Mouse (Mus musculus) liver, adult 2 months (tissue): ENCODE results near the gene Sik1. TPM values are rescaled to one million over a fixed set of nuclear protein-coding genes. Genes with fewer than 3 reads are reported as not detected.

Source experiments
- DNase-seq: peaks from one replicate; pipeline ENCODE4 v3.0.0-alpha.2; 2011; ENCODE audit warnings: low read depth, low spot score; ENCODE audit errors: extremely low read depth
- H3K27ac ChIP-seq: fragments of 200-500 bp; replicated peaks from 2 replicates; pipeline ENCODE4 v1.5.1; 2012; ENCODE audit warnings: low read depth, mild to moderate bottlenecking, control low read depth, inconsistent platforms, low read length; ENCODE audit not compliant: insufficient read depth
- H3K27me3 ChIP-seq: fragments of 200-500 bp; 2 replicates; pipeline ENCODE4 v1.6.1; 2012; ENCODE audit warnings: mild to moderate bottlenecking, moderate library complexity, low read length, inconsistent platforms; ENCODE audit not compliant: control insufficient read depth, insufficient read depth
- H3K36me3 ChIP-seq: fragments of 200-500 bp; 2 replicates; pipeline ENCODE4 v1.6.1; 2012; ENCODE audit warnings: low read length, inconsistent platforms; ENCODE audit not compliant: control insufficient read depth, insufficient read depth
- H3K4me1 ChIP-seq: fragments of 200-500 bp; 2 replicates; pipeline ENCODE4 v1.6.1; 2011; ENCODE audit warnings: low read length; ENCODE audit not compliant: control insufficient read depth, insufficient read depth
- H3K4me3 ChIP-seq: fragments of 200-500 bp; 2 replicates; pipeline ENCODE4 v1.5.1; 2011; ENCODE audit warnings: low read depth, mild to moderate bottlenecking, control low read depth, low read length, moderate library complexity; ENCODE audit not compliant: insufficient read depth
- H3K79me2 ChIP-seq: fragments of 200-500 bp; 2 replicates; pipeline ENCODE4 v1.6.1; 2012; ENCODE audit warnings: inconsistent platforms, mild to moderate bottlenecking, low read length, moderate library complexity; ENCODE audit not compliant: control insufficient read depth, insufficient read depth
- H3K9ac ChIP-seq: fragments of 200-500 bp; 2 replicates; pipeline ENCODE4 v1.6.1; 2012; ENCODE audit warnings: low read depth, mild to moderate bottlenecking, control low read depth, inconsistent platforms, low read length
- CTCF ChIP-seq: fragments of 200-500 bp; IDR thresholded peaks from 2 replicates; pipeline ENCODE4 v1.5.1; 2011; ENCODE audit warnings: low read depth, low read length, control low read depth
- POLR2A ChIP-seq: fragments of 200-500 bp; IDR thresholded peaks from 2 replicates; pipeline ENCODE4 v1.6.1; 2011; ENCODE audit warnings: low read length, control low read depth; ENCODE audit not compliant: insufficient read depth; ENCODE audit errors: extremely low read depth
- WGBS: fragments of 180-500 bp; shearing (Covaris S2); methylation state at CpG from one replicate; pipeline ENCODE4 v1.1.7; 2018; 5-methylcytosine and 5-hydroxymethylcytosine counted together
- polyA plus RNA-seq: library from polyadenylated mRNA; depleted of rRNA; stranded (reverse); fragments of >200 nt; gene quantifications from 2 replicates; pipeline ENCODE4 v1.2.3, GENCODE M21; 2012
- total RNA-seq: library from RNA; depleted of rRNA; stranded (reverse); fragments of >200 nt; gene quantifications from 2 replicates; pipeline ENCODE4 v1.2.3, GENCODE M21; 2014

Gene Sik1
- total and polyA plus RNA-seq, 2 experiments: 2.7 to 8.0 TPM

GRCm38 (mm10) chr17:31877650-31878141, 22.1 kb upstream of the Sik1 start:
- no peak for DNase-seq
- Histone ChIP-seq H3K27ac (no peak overlapping the region), H3K36me3 (no peaks in the 10 kb centered on the region), H3K27me3 (no peaks in the 10 kb centered on the region), H3K4me3 (no peak overlapping the region), H3K4me1 (peaks cover 12% of the 10 kb centered on the region), H3K79me2 (no peaks in the 10 kb centered on the region), H3K9ac (no peak overlapping the region)
- 83% methylated on average over 14 of the region's 14 CpGs for WGBS
- TF ChIP-seq CTCF (no peak), POLR2A (no peak)

- no peaks in the 10 kb centered on the region for H3K27me3 ChIP-seq
- no peak overlapping the region for H3K4me3 ChIP-seq
- no peaks in the 10 kb centered on the region for H3K36me3 ChIP-seq
- no peak overlapping the region for H3K27ac ChIP-seq
- peaks cover 15% of the 10 kb centered on the region for H3K4me1 ChIP-seq
- peak; percentile 41 for DNase-seq
- H3K79me2 ChIP-seq: no peaks in the 10 kb centered on the region
- TF ChIP-seq CTCF: no peak
- TF ChIP-seq POLR2A: no peak
- H3K9ac ChIP-seq: no peak overlapping the region
- whole genome bisulfite sequencing: 50% methylated on average over 4 of the region's 4 CpGs
Measured at GRCm38 (mm10) chr17:31877181-31877581, 21.6 kb upstream of the Sik1 start.

- no peak for TF ChIP-seq POLR2A
- TF ChIP-seq CTCF: no peak
- 38% methylated on average over 3 of the region's 3 CpGs for WGBS
- DNase-seq: no peak
- Histone ChIP-seq H3K36me3 (no peaks in the 10 kb centered on the region), H3K4me1 (peaks cover 17% of the 10 kb centered on the region), H3K9ac (no peak overlapping the region), H3K27me3 (no peaks in the 10 kb centered on the region), H3K79me2 (no peaks in the 10 kb centered on the region), H3K27ac (no peak overlapping the region), H3K4me3 (no peak overlapping the region)
Measured at GRCm38 (mm10) chr17:31876775-31877174, 21.2 kb upstream of the Sik1 start.

- DNase-seq: no peak
- TF ChIP-seq CTCF (no peak), POLR2A (no peak)
Measured at GRCm38 (mm10) chr17:31875326-31875930, 19.8 kb upstream of the Sik1 start.

GRCm38 (mm10) chr17:31874691-31875090, 19.1 kb upstream of the Sik1 start:
- no peak overlapping the region for H3K27ac ChIP-seq
- DNase-seq: no peak
- peaks cover 26% of the 10 kb centered on the region for H3K4me1 ChIP-seq

More at GRCm38 (mm10) chr17:31875326-31875930, 19.8 kb upstream of the Sik1 start:
- no peaks in the 10 kb centered on the region for H3K79me2 ChIP-seq
- H3K4me1 ChIP-seq: peaks cover 26% of the 10 kb centered on the region
- H3K4me3 ChIP-seq: no peak overlapping the region
- H3K27me3 ChIP-seq: no peaks in the 10 kb centered on the region
- no peak overlapping the region for H3K9ac ChIP-seq
- 85% methylated on average over 10 of the region's 10 CpGs for WGBS
- H3K27ac ChIP-seq: no peak overlapping the region
- H3K36me3 ChIP-seq: no peaks in the 10 kb centered on the region

GRCm38 (mm10) chr17:31873973-31874372, 18.4 kb upstream of the Sik1 start:
- Histone ChIP-seq H3K36me3 (no peaks in the 10 kb centered on the region), H3K27me3 (no peaks in the 10 kb centered on the region), H3K4me1 (peaks cover 26% of the 10 kb centered on the region), H3K79me2 (no peaks in the 10 kb centered on the region), H3K4me3 (no peak overlapping the region), H3K9ac (no peak overlapping the region), H3K27ac (no peak overlapping the region)
- WGBS: 15% methylated on average over 8 of the region's 8 CpGs
- DNase-seq: peak; percentile 65
- 0 out of 2 replicates have a peak, but pooled peaks have one; percentile 0 for TF ChIP-seq CTCF
- TF ChIP-seq POLR2A: no peak

More at GRCm38 (mm10) chr17:31874691-31875090, 19.1 kb upstream of the Sik1 start:
- Histone ChIP-seq H3K4me3 (no peak overlapping the region), H3K36me3 (no peaks in the 10 kb centered on the region), H3K27me3 (no peaks in the 10 kb centered on the region), H3K9ac (no peak overlapping the region), H3K79me2 (no peaks in the 10 kb centered on the region)
- 89% methylated on average over 12 of the region's 12 CpGs for WGBS
- TF ChIP-seq CTCF: no peak
- no peak for TF ChIP-seq POLR2A
